Mouse (Mus musculus) adrenal gland, adult 18-20 months (tissue): ENCODE measurements at regions not wholly inside any gene's neighbourhood (a gene's known extent, or its start where the extent isn't known, plus 50 kb on each side); places are given as distances from the start of the nearest gene placed in this dataset.
"Not testable (repeated sequence)": the region's sequence is repeated elsewhere in the genome, so short reads cannot be mapped to it uniquely, and the experiment has no call there.

ENCODE experiments used
- DNase-seq, 2 experiments: peaks; one replicate each; pipeline ENCODE4 v3.0.0; 2021 to 2022; ENCODE audit warnings: low spot score in 2 of 2

DNA sequence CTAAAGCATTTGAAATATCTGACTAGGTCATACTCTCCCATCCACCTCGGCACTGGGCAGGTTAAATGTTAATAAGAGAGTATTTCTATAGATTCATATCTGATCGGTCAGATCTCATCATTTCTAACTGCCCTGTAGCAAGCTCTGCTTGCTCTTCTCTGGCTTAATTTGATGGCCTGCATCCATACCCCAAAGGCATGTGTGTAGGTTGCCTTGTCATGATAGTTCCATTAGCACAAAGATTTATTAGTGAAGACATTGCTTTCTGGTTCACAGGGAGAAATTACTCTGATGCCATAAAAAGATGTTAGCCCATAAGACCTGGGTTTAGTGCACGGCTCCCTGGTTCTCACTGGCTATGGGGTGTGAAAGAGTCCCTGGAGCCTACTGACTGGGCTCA lies 232.3 kb downstream of the Lpin1 start:
- DNase-seq, result no peak

DNA sequence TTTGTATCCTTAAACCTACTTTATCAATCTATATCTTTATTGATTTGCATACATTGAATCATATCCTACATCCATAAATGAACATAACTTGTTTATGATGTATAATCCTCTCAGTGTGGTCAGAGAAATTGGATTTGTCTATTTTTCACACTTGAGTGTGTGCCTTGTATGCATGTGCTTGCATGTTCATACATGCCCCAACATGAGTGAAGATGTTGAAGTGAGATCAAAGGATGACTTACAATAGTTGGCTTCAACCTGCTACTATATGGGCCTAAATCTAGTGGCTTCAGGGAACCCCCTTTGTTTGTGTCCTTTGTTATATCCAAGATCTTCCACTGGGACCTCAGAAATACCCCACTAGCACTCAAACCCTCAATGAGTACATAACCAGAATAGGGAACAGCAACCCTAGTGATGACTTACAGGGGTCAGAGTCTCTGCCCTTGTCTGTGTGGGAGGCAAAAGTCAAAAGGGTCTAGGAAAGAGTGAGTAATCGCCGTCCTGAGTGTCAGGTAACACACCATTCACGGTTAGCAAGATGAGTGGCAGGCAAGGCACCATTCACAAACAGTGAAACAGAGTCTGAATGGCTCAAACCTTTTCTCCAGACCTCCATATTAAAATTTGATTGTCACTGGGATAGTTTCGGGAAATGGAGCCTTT lies 236.3 kb downstream of the Lpin1 start:
- no peak for DNase-seq

DNA sequence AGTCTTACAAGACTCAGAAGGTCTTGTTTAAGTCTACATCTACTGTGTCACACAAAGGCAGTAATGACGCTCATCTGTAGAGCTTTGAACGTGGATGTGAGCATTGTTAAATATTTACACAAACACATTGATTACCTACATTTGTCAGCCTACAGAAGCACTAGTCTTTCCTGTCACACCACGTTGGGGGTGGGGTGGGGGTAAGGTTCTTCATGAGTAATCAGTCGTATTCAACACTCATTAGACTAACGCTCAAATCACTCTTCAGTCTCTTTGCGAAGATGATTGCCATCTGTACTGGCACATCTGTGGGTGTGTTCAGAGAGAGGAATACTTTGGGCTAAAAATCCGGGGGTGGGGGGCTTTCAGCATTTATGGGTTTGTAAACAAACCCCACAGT lies 240.7 kb downstream of the Lpin1 start:
- no peak for DNase-seq

DNA sequence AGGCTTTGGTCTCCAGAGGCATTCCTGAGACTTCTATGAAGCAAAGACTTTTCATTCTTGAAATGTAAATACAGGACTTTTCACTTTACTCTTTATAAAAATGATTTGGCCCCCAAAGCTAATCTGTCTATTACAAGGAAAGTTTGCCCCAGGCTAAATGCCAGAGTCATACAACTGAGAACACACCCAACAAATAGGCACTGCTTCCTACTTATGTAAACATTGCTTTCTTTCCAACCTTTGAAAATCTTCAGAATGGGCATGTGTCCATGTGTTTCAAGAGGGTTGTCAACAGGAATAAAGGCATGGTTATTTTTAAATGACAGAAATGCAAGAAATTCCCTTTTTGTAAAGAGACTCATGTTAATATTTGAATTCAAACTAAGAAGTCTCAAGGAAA lies 248.4 kb downstream of the Lpin1 start:
- DNase-seq, result no peak

DNA sequence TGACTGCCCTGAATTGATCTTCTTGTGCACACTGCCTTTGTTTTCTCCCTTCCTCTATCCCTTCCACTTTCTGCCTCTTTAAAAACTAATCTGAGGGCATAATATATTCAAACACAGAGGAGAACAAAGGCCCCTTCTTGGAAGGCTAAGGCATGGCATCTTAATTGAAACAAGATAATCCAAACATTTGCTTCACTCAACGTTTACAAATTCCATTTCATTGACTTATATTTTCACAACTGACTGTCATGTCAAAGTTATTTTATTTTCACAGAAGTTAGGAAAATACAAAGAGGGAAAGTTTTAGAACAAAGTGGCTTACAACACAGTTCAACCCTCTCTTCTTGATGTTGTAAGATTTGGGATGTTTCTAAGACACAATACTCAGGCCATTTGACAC lies 251.9 kb downstream of the Lpin1 start:
- DNase-seq, result no peak

DNA sequence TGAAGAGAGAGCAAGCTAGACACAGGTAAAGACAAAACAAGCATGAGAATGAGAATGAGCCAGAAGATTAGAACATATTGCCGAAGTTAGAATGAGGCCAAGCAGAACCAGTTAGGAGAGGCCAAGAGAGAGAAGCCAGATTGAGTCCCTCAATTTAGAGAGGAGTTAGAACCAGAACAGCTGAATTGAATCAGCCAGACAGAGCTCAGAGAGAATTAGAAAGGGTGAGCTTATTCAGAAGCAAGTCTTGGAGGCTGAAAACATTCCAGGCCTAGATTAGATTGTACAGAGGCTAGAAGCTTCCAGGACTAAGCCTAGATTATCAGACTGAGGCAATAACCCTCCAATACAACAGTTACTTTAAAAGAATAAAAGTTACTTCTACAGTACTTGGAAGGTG lies 256.1 kb downstream of the Lpin1 start:
- no peak for DNase-seq

DNA sequence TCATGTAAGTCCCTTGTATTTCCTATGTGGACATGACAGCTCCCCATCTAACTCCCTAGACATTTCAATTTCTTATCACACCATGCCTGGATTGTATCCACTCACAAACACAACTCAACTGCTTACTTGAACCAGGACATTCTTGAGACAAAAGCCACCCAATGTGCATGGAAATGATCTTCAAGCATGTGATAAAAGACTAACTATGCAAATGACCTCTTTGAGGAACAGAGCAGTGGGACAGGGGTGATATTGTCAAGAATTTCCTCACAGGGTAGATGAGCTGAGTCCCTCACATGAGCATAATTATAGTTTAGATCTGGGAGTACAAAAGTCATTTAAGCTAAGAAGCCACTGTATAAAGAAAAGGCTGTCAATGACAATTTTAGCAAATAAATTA lies 259.0 kb downstream of the Lpin1 start:
- DNase-seq, result no peak

DNA sequence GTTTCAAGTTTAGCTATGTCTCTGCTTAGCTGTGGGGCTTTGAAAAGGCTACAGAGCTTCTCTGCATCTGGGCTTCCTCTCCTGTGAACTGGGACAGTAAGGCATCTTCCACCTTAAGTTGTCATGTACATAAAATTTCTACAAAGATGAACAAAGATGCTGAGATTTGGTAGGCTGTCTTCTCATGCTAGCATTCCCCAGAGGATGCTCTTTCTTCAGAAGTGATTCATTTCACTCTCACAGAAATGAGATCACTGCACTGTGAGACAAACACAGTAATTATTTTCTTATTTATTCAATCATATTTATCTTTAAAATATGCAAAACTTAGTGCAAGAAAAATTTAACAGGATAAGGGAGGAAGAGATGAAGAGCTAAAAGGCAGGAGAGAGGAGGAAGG lies 261.5 kb downstream of the Lpin1 start:
- DNase-seq, result no peak

DNA sequence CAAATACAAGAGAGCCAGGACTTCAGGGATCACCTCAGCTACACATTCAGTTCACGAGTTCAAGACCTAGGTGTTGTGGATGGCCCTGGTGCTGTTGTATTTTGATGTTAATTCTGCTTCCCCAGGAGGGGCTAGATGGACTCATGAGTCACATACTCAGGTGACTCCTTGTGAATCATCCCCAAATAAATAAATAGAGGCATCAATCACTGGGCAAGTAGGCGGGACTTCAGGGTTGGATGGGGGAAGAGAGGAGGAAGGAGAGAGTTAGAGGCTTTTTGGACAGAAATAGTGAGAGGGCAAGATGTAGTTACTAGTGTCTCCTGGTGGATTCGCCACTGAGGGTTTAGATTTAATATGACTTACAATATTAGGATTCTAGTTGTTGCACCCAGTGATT lies 266.7 kb downstream of the Lpin1 start:
- no peak for DNase-seq

DNA sequence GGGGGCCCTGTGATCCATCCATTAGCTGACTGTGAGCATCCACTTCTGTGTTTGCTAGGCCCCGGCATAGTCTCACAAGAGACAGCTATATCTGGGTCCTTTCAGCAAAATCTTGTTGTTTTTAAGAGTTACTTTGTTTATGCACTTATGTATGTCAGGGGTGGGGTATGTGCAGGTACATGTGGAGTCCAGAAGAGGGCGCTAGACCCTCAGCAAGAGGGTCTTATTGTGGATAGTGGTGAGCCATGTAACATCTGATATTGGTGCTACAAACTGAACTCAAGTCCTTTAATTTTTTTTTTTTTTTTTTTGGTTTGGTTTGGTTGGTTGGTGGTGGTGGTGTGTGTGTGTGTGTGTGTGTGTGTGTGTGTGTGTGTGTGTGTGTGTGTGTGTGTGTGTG lies 268.7 kb downstream of the Lpin1 start:
- DNase-seq, result not testable (repeated sequence)

DNA sequence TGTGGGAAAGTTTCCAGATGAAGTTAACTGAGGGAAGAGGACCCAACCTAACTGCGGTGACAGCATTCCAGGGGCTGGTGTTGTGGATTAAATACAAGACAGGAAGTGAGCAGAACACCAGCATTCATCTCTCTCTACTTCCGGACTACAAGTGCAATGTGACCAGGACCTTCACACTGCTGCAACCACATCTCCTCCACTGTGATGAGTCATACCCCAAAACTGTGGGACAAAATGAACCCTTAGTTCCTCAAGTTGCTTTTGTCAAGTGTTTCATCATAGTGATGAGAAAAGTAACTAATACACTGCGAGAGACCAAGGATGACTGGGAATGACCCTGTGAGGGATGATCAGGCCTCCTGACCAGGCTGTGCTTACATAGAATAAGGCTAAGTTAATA lies 279.3 kb downstream of the Lpin1 start:
- no peak for DNase-seq

DNA sequence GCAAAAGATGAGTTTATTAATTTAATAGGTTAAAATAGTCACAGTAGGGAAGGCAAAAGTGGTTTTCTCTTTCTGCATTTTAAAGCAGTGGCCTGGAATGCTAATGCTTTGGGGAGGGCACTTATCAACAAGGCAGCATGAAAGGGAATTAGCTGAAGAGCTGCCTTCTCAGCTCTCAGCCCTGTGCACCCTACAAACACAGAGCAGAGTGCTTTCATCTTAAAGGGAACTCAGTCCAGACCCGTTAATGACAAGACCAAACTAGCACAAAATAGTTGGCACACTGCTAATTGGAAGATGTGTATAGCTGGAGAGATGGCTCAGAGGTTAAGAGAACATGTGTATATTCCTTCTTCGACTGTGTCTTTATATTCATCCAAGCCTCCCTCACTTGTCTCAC lies 281.6 kb downstream of the Lpin1 start:
- DNase-seq, result no peak

DNA sequence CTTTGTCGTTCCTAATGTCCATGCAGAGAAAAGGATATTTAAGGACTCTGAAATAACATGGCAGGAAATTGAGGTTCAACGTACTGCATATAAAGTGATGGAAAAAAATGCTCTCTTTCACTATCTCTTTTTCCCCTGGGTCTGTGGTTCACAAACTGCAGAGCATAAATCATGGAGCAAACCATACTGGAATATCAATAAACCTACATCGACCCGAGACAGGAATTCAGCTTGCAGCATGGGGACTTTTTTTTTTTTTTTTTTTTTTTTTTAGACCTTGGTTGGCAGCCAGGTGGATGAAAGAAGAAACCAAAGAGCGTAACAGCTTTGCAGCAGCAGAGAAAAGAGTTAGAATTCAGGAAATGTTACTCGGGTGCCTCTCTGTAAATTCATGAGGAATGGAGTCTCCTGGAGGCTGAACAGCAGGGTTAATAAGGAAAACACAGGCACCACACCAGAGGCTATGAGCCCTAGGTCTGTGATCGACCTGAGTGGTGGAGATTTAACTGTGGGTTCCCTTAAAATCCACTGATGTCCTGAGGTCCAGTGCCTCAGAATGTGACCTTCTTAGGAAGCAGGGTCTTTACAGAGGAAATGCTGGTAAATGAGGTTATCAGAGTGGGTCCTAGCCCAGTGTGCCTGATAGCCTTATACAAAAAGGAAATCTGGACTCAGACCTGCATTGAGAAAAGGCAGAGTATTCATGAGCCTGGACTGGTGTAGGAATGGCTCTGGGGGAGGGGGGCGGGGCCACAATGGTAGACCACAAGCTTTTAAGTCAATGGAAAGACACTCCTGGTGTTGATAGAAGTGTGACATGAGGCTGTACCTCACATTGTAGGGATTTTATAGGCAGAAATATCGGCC lies 290.0 kb downstream of the Lpin1 start:
- DNase-seq, result no peak

DNA sequence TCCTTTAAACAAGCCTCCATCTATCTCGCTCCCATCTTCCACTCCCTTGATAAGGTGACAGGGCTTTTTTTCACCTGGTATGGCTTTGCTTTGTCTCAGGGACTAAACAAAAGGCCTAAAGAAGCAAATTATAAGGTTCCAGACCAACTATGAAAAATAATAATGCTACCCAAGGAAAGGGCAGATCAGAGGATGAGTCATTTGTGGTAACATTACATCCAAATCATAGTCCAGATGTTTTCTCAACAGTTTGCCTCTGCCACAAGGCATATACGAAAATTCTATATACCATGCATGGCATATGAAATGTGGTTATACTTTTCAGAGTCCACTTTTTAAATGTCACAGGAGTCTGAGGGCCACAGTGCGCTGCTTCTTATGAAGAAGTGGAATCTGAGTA lies 302.7 kb downstream of the Lpin1 start:
- no peak for DNase-seq

DNA sequence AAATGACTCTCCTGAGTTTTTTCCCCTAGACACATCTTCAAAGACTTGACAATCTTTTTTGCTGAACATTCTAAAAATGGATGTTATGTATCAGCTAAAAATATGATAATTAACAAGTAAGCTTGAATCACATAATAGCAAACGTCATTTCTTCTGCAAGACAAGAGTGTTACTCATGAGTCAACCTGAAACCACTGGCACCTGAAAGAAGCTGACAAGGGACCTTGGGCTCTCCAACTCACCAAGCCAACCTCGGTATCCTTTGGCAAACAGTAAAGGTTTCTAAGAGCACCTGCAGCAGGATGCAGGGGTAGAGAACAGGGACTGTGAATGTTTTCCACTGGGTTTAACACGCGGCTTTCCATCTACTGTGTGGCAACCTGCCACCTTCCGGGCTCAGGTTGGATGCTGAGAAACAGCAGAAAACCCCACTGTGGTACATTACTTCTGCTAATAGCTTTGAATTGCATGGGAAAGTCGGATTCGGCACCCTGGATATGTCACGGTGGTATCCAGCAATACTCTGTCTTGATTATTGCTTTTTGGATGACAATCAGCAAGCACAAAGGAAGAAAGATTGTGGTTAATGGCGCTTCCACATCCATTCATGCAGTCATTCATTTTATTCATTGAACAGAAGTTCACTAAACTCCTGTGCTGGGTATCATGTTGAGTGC lies 305.9 kb downstream of the Lpin1 start:
- no peak for DNase-seq

DNA sequence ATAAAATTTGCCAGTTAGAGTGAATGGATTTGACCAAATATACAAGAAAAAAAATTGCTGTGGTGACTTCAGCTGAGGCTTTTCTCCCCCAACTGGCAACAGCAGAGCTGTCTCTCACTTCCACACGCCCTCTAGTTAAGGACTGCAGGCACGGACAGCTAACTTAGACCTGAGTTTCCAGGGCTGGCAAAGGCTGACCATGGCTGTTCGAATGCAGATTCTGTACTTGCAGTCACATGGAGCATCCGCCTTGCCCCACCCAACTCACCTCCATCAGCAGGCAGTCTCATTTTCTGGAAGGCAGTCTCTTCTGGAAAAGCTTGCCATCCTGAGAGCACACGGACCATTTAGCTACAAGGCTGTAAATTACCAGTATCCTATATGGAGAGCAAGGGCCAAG lies 325.7 kb downstream of the Lpin1 start:
- no peak for DNase-seq

DNA sequence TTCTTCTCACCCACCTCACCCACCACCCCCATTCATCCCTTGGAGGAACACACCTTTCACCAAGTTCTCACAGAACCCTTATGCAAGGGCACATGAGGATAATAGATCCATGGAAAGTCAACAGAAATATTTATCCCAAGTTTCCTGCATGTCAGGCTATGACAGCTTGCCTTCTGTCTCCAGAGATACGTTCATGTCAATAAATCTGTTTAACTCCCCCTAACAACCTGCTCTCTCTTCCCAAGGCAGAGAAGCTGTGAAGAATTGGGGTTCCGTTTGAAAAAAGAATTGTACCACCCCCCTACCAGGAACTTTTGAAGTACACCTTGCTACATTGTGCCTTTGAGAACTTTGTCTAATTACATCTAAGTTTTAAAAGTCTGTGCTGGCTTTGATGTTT lies 331.6 kb downstream of the Lpin1 start:
- DNase-seq, result no peak

DNA sequence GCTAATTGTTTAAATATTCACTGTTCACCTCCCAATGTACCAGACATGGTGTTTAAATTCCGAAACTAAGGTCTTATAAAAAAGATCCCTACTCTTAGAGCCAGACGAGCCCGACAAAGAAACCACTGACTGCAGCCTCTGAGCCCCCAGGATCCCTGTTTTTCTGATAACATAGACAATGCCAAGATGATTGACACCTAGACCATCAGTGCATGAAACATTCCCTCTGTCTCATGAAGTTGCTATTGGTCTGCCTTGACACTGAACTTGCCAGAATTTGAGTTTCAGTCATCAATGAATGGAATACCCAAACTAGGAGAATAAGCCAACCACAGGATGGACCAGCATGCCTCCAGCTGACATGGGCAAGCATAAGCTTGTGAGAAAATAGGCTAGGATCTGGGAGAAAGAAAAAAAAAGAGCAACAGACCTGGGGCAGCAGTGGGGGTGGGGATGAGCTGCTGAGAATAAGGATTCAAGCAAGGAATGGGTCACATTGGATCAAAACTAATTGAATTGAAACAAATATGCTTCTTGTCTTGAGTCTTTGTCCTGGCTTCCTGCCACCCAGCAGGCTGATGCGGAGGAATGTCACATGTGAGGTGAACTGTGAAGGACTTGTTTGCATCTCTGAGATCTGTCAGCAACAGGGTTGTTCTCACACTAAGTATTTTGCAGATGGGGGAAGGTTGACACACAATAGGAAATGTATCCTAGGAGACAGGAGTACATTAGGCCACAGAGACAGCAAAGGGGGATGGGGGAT lies 333.0 kb downstream of the Lpin1 start:
- no peak for DNase-seq

DNA sequence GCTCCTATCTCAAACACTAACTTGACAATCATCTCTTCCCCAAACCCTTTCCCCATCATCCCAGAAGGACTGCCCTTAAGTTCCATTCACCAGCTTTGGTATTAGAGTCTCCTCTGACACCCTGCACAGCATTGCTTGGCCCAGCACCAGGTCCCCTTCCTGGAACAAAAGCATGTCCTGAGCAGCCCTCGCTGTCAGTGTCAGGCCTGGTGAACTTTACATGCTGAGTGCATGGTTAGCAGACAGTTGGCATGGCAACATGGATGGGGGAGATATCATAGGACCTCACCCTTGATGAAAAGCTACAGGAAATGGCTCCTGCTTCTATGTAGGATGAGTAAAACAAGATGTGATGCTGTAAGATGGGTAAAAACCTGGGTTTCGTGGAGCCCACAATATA lies 333.6 kb downstream of the Lpin1 start:
- no peak for DNase-seq

DNA sequence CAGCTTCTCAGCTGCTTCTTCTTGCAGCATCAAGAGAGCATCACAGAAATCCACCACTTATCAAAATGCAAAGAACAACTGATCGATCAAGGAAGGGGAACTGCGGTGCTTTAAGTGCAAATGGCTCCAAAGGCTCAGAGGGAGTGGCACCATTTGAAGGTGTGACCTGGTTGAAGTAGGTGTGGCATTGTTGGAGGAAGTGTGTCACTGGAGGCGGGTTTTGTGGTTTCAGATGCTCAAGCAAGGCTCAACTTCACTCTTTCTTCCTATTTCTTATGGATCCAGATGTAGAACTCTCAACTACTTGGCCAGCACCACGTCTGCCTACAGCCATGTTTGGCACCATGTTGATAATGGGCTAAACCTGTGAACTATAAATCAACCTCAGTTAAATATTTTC lies 334.5 kb downstream of the Lpin1 start:
- DNase-seq, result no peak

DNA sequence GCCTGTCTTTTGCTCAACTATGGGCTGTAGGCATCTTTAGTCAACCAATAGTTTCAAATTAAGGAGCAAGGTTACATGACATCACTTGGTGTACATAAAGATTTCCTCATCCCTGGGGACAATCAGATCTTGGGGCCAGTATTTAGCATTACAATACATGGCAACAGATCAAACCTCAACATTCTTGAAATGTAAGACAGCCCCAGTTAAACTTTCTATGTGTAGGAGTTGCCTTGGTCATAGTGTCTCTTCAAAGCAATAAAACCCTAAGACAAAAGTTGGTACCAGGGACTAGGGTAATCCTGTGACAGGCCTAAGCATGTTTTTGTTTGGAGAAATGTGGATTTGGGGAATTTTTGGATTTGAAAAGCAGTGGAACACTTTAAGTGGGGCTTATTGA lies 338.3 kb downstream of the Lpin1 start:
- no peak for DNase-seq

DNA sequence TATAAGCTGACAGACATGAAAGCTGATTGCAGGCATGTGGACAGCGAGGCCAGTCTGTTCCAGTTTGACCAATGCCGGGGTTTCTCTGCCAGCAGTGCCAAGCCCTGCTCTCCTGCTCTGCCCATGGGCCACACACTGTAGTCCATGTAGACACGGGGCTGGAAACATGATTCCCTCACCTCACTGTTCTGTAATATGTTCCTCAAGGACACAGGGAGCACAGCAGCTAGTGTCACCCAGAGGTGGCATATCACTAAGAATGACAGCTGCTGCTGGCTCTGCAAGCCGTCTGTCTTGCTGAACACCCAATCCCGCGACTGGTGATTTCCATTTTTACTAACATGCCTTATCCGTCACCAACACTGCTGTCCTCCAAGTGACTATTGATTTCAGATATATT lies 339.9 kb downstream of the Lpin1 start:
- no peak for DNase-seq
